Mouse (Mus musculus): Measurements from ENCODE around the gene Kalrn. TPM values are rescaled to one million over a fixed set of nuclear protein-coding genes. Genes with fewer than 3 reads are reported as not detected.

Kalrn gene
- polyA plus RNA-seq, 1 experiment from 2014 or later = 33.2 TPM

DNA sequence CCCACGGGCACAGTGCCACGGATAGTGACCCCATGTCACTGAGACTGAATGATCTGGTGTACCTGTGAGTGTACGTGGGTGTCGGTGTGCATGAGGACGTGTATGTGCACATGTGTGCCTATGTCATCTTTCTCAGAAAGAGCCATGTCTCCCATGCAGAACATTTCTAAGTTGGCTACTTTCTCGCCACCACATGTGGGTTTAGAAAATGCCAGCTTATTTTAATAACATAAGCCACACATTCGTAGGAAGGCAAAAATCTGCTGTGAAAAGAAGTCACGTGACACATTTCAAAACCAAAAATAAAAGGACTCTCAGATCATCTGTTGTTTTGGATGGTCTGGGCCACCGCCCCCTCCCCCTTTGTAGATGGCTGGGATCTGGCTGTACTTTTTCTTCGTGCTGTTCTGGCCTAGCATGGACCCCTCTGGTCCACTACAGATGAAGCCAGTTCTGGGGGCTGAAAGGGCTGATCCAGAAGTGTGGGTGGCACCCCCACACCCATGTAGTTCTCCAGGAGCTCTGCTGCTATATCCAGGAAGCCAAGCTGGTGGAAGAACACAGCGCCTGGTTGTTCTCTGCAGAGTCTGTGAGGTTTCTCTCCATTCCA is 400.7 kb downstream of the Kalrn start:
- Histone ChIP-seq H3K27ac (no peak overlapping the region), H3K36me3 (peaks cover 87% of the 10 kb centered on the region), H3K4me1 (no peaks in the 10 kb centered on the region), H3K4me2 (replicated peaks) (no peak overlapping the region), H3K9ac (no peak overlapping the region), H3K4me3 (no peak overlapping the region), H3K9me3 (replicated peaks) (no peaks in the 10 kb centered on the region), H3K27me3 (no peaks in the 10 kb centered on the region)
- WGBS = 94% methylated on average over 11 of the region's 11 CpGs
- ATAC-seq (ENCODE audit: low FRiP score) = no peak

DNA sequence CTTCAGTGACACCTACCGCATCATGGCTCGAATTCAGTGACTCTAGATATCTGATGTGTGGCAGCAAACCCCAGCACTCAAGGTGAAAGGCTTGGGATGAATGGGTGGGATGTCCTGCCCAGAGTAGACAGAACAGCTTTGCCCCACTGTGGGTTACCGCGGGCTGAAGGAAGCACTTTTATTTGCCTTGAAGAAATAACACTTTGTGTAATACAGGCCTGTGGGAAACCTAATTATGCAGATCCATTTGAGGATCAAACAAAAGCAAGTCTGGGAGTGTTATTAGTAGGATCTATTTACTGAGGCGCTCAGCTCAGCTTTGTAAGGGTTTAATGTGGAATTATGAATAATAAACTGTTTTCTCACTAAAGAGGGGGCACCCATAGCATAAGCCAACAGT is 406.3 kb downstream of the Kalrn start:
- 74% methylated on average over 5 of the region's 5 CpGs for WGBS
- Histone ChIP-seq H3K27ac (no peak overlapping the region), H3K4me2 (replicated peaks) (no peak overlapping the region), H3K9ac (no peak overlapping the region), H3K4me3 (no peak overlapping the region), H3K27me3 (no peaks in the 10 kb centered on the region), H3K4me1 (no peaks in the 10 kb centered on the region), H3K9me3 (replicated peaks) (no peaks in the 10 kb centered on the region), H3K36me3 (peaks cover 43% of the 10 kb centered on the region)
- no peak for ATAC-seq (ENCODE audit: low FRiP score)

DNA sequence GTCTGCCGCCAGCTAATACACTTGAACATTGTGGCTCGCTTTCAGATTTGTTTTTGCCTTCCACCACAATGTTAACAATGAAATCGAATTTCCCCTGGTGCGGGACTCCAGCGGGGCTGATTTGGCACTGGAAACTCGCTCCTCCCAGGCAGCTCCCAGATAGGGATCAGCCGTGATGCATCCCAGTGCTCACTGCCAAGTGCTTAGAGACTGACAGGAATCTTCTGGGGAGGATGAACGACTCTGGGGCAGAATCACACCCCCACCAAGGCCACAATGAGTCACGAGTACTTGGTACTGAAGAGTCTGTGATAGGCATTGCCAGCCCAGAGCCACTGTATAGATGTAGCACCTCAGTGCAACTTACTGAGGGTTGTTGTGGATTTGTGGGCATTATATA is 410.2 kb downstream of the Kalrn start:
- Histone ChIP-seq H3K27me3 (no peaks in the 10 kb centered on the region), H3K9ac (no peak overlapping the region), H3K4me2 (replicated peaks) (no peak overlapping the region), H3K9me3 (replicated peaks) (no peaks in the 10 kb centered on the region), H3K4me3 (no peak overlapping the region), H3K27ac (no peak overlapping the region), H3K4me1 (no peaks in the 10 kb centered on the region), H3K36me3 (peaks cover 27% of the 10 kb centered on the region)
- no peak for ATAC-seq (ENCODE audit: low FRiP score)
- 77% methylated on average over 9 of the region's 9 CpGs for WGBS

DNA sequence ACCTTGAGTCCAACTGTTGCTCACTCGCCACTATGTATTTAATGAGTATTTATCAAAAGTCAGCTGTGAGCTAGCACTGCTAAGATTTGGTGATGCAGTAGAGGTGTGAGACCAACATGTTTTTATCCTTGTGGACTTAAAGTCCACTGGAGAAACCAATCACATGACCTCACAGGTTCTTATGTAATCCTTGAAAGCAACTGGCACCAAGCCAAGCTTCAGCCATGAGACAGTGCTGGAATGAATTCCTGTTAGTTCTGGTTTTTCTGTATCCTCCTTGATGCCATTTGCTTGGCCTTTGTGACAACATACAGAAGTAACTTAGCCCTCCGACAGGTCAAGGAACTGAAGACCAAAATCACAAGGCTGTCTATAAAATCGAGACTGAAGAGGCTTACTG is 413.8 kb downstream of the Kalrn start:
- WGBS = 93% methylated on average over 3 of the region's 3 CpGs
- no peaks in the 10 kb centered on the region for H3K9me3 ChIP-seq (replicated peaks)
- no peak overlapping the region for H3K9ac ChIP-seq
- no peaks in the 10 kb centered on the region for H3K27me3 ChIP-seq
- no peak overlapping the region for H3K27ac ChIP-seq
- H3K4me1 ChIP-seq = no peaks in the 10 kb centered on the region
- ATAC-seq (ENCODE audit: low FRiP score) = no peak
- H3K4me2 ChIP-seq (replicated peaks) = no peak overlapping the region
- peaks cover 19% of the 10 kb centered on the region for H3K36me3 ChIP-seq
- H3K4me3 ChIP-seq = no peak overlapping the region

DNA sequence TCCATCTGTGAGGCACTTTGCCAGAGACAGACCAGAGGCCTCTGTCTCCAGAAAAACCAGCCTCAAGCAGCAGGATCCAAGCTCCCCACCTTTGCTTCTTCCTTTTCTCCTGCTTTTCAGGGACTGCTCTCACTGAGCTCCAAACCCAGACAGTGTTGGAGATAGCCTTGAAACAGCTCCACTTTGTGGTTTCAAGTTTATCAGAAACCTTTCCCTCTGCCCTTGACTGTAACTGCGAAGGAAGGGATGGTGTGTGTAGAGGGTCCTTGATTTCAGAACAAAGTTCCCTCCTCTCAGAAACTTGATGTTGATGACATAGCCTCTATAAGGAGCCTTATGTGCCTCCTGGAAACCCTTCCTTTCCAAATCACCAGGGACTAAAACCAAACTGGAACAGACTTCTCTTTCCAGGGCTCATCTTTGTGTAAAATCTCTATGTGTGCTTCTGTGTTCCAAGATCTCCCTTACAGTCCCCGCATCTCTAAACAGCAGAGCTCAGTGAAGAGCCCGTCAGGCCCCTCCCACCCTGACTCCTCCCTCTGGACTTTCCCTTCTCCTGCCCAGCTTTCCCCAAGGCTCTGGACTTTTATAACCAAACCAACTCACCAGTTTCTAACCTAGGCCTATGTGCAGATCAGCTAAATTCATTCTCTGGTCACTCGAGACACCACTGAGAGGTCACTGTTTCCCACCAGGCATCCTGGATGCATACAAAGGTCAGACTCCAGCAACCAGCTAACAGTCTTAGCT is 415.8 kb downstream of the Kalrn start:
- Histone ChIP-seq H3K27me3 (no peaks in the 10 kb centered on the region), H3K9me3 (replicated peaks) (no peaks in the 10 kb centered on the region), H3K4me2 (replicated peaks) (no peak overlapping the region), H3K36me3 (peaks cover 15% of the 10 kb centered on the region), H3K27ac (no peak overlapping the region), H3K4me3 (no peak overlapping the region), H3K4me1 (no peaks in the 10 kb centered on the region), H3K9ac (no peak overlapping the region)
- ATAC-seq (ENCODE audit: low FRiP score) = no peak
- WGBS = 58% methylated on average over 4 of the region's 4 CpGs

DNA sequence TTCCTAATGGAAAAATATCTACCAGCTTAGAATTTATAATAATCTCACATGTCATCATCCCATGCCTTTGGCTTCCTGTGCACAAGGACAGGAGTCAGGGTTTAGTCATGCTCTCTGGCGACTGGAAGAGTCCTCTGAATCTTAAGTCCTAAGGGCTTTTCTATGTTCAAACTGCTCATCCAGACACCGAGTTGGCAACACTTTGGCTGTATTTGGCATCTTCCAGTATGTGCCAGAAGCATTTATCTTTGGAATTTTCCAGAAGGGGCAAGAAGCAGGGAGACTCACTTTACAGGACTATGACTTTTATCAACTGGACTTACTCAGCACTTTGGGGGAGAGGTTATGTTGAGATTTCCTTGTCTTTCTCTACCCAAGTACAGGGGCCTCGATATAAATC is 417.6 kb downstream of the Kalrn start:
- Histone ChIP-seq H3K9ac (no peak overlapping the region), H3K27ac (no peak overlapping the region), H3K4me1 (0 out of 2 replicates have a peak, but pooled peaks cover 5% of the 10 kb centered on the region), H3K9me3 (replicated peaks) (no peaks in the 10 kb centered on the region), H3K36me3 (peaks cover 5% of the 10 kb centered on the region; the same call in 1 of the 2 replicates), H3K27me3 (no peaks in the 10 kb centered on the region), H3K4me3 (no peak overlapping the region), H3K4me2 (replicated peaks) (no peak overlapping the region)
- ATAC-seq (ENCODE audit: low FRiP score) = no peak
- 86% methylated on average over 3 of the region's 3 CpGs for WGBS

DNA sequence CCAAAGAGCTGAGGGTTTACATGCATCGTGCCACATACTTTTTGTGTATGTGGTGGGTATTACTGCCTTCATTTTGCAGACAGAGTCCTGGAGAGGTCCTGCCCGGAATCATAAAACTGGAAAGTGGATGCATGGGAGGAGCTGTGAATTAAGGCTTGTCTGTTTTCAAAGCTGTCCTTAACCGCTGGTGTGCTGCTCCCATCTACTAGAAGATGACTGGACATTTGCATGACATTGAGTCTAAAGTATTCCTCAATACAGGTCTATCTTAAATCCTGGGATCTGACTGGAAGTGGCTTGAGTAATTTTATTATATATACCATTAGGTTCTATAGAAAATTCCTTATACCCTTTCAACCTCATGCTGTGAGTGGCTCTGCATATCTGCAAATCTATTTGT is 418.4 kb downstream of the Kalrn start:
- 86% methylated on average over 3 of the region's 3 CpGs for WGBS
- Histone ChIP-seq H3K27me3 (no peaks in the 10 kb centered on the region), H3K4me3 (no peak overlapping the region), H3K36me3 (peaks cover 4% of the 10 kb centered on the region; the same call in 1 of the 2 replicates), H3K9ac (no peak overlapping the region), H3K4me1 (0 out of 2 replicates have a peak, but pooled peaks cover 5% of the 10 kb centered on the region), H3K4me2 (replicated peaks) (no peak overlapping the region), H3K27ac (no peak overlapping the region), H3K9me3 (replicated peaks) (no peaks in the 10 kb centered on the region)
- no peak for ATAC-seq (ENCODE audit: low FRiP score)

DNA sequence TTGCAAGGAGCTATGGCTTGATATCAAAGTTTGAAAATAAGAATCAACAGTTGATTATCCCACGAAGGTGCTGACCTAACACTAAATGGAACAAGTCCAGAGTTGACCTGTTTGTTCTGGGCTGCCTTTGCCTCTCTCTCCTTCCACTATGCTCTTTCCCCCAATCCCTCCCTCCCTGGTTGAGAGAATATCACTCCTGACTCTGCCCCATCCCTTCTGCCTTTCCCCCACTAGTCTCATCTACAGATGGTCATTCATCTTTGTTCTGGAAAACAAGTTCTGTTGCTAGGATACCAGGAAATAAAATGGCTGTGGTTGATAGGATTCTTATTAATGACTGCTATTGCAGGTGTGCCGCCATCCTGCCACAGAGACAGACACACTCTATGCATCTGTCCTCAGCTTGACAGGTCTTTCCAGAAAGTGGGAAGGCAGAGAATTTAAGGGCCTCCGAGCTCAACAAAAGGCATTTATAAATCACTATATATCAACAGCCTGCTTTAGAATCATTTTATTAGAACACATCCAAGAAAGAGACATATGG is 421.7 kb downstream of the Kalrn start:
- H3K9me3 ChIP-seq (replicated peaks) = no peaks in the 10 kb centered on the region
- H3K27ac ChIP-seq = no peak overlapping the region
- no peak overlapping the region for H3K4me3 ChIP-seq
- H3K4me2 ChIP-seq (replicated peaks) = no peak overlapping the region
- H3K36me3 ChIP-seq = peaks cover 4% of the 10 kb centered on the region; the same call in 1 of the 2 replicates
- H3K27me3 ChIP-seq = no peaks in the 10 kb centered on the region
- WGBS = 62% methylated on average over 3 of the region's 3 CpGs
- no peak overlapping the region for H3K9ac ChIP-seq
- ATAC-seq (ENCODE audit: low FRiP score) = no peak
- H3K4me1 ChIP-seq = 0 out of 2 replicates have a peak, but pooled peaks cover 5% of the 10 kb centered on the region

DNA sequence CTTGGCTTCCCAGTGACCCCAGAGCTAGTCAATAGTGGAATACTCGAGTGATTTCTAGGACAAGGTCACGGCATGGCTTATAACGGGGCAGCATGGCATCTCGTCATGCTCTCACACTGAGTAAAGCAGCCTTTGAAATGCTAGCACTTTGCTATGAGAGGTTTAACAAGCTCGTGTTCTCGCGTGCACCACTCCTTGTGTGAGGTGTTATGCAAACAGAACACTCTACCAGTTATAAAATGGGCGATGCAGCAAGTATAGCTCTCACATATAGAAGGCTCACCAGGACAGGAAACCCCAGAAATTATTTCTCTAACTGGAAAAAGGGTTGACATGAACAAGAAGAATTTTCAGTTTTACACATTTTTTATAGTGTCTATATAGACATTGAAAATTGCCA is 431.7 kb downstream of the Kalrn start:
- no peak overlapping the region for H3K27ac ChIP-seq
- no peak overlapping the region for H3K4me2 ChIP-seq (replicated peaks)
- WGBS = 82% methylated on average over 8 of the region's 8 CpGs
- H3K36me3 ChIP-seq = 0 out of 2 replicates have a peak, but pooled peaks cover 2% of the 10 kb centered on the region
- no peaks in the 10 kb centered on the region for H3K27me3 ChIP-seq
- H3K9ac ChIP-seq = no peak overlapping the region
- no peaks in the 10 kb centered on the region for H3K9me3 ChIP-seq (replicated peaks)
- H3K4me3 ChIP-seq = no peak overlapping the region
- no peaks in the 10 kb centered on the region for H3K4me1 ChIP-seq
- no peak for ATAC-seq (ENCODE audit: low FRiP score)

DNA sequence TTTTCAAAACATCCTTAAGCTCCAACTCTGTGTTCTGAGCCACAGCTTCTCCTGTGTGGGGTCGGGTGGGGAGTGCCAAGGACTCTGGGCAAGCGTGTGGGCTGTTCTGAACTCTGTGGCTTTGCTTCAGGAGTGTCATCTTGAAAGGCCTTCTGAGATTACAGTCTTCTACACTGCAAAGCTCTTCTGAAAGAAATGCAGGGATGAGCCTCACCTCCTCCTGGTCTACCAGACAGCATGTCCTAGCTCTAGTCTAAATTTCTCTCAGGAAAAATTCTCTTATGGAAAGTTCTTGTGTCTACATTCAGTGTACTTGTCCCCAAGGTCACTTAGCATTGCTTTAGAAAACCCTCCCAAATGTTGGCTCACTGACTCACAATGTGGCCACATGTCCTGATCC is 438.3 kb downstream of the Kalrn start:
- Histone ChIP-seq H3K36me3 (0 out of 2 replicates have a peak, but pooled peaks cover 4% of the 10 kb centered on the region), H3K27me3 (no peaks in the 10 kb centered on the region), H3K27ac (no peak overlapping the region), H3K4me2 (replicated peaks) (no peak overlapping the region), H3K4me3 (no peak overlapping the region), H3K9ac (no peak overlapping the region), H3K9me3 (replicated peaks) (no peaks in the 10 kb centered on the region), H3K4me1 (no peaks in the 10 kb centered on the region)
- no peak for ATAC-seq (ENCODE audit: low FRiP score)
- WGBS = 89% methylated on average over 2 of the region's 2 CpGs

DNA sequence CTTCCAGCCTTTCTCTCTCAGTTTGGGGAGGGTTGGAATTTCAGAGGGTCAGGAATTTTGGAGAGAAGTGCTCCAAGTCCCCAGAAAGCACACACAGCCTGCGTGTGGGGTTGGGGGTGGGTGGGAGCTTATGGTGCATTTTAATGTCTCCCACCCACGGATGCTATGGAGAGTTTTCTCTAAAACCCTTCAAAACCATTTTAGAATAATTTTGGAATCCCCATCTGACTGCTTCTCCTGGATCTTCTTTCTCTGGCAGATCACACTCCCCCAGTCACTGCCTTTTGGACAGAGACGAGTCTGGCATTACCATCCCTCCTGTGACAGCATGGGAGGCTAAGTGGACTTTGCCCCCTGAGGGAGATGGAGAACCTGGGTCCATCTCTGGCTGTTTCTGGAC is 438.7 kb downstream of the Kalrn start:
- Histone ChIP-seq H3K27me3 (no peaks in the 10 kb centered on the region), H3K4me1 (no peaks in the 10 kb centered on the region), H3K4me3 (no peak overlapping the region), H3K36me3 (0 out of 2 replicates have a peak, but pooled peaks cover 4% of the 10 kb centered on the region), H3K9ac (no peak overlapping the region), H3K27ac (no peak overlapping the region), H3K4me2 (replicated peaks) (no peak overlapping the region), H3K9me3 (replicated peaks) (no peaks in the 10 kb centered on the region)
- WGBS = 72% methylated on average over 3 of the region's 3 CpGs
- ATAC-seq (ENCODE audit: low FRiP score) = no peak

DNA sequence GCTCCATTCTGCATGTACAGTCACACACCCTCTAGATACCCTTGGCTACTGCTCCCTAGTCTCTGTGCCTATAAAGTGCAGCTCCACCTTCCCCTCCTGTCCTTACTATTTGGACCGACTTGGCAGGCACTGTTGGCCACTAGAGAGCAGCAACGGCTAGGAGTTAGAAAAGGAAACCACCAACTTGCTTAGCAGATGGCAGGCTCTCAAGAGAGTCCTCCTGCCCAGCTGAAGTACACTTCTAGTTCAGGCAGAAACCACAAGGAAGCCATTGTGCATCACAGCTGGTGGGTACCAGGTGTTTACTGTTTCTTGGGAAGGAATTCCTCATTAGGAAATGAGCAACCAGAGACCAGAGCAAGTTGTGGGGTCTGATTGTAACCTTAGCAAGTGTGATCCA is 447.7 kb downstream of the Kalrn start:
- 7% methylated on average over 2 of the region's 2 CpGs for WGBS
- peak; percentile 32; the same call in 1 of the 2 replicates for ATAC-seq (ENCODE audit: low FRiP score)
- Histone ChIP-seq H3K9me3 (replicated peaks) (no peaks in the 10 kb centered on the region), H3K36me3 (peaks cover 7% of the 10 kb centered on the region; the same call in 1 of the 2 replicates), H3K4me2 (replicated peaks) (no peak overlapping the region), H3K27me3 (no peaks in the 10 kb centered on the region), H3K27ac (no peak overlapping the region), H3K4me1 (peaks cover 10% of the 10 kb centered on the region; the same call in 1 of the 2 replicates), H3K4me3 (no peak overlapping the region), H3K9ac (no peak overlapping the region)

All from hindbrain, embryonic 12.5 days (tissue).